Mouse (Mus musculus) splenic B cell, adult 2 months (primary cell): ENCODE results near the gene Tor2a.
A peak's percentile ranks its signal among the peaks of the same experiment; 100 is the strongest.

Experiments used
- DNase-seq: peaks from one replicate; pipeline ENCODE4 v3.0.0-alpha.2; 2011; ENCODE audit warnings: low read depth, low spot score
- H3K27me3 ChIP-seq: 2 replicates; pipeline ENCODE4 v1.6.1; 2012; ENCODE audit warnings: mild to moderate bottlenecking, low read length, moderate library complexity, mixed read lengths; ENCODE audit not compliant: control insufficient read depth, poor library complexity, insufficient read depth, severe bottlenecking
- H3K36me3 ChIP-seq: 2 replicates; pipeline ENCODE4 v1.6.1; 2012; ENCODE audit warnings: mild to moderate bottlenecking, low read length, moderate library complexity, mixed read lengths; ENCODE audit not compliant: control insufficient read depth, poor library complexity, insufficient read depth, severe bottlenecking

Gene Tor2a

DNA sequence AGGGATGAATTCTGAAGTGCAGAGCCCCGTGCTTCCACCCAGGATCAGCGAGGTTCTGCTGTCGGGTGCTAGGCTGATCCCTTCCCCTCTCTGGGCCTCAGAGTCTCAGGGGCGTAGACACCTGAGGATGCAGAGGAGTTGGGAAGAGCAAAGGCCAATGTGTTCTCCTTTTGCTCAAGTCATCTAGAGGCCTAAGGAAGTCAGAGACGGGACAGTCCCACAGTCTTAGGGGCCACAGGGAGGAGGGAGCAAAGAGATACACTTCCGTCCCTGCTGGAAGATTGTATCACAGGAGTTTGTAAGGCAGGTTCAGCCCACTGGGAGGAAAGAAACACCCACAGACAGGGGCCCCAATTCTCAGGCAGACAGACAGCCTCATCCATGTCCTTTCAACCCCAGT lies 35.0 kb upstream of the Tor2a start:
- peak; percentile 37 for DNase-seq
- Histone ChIP-seq H3K27me3 (no peaks in the 10 kb centered on the region), H3K36me3 (peaks cover 7% of the 10 kb centered on the region)

GRCm38 (mm10) chr2:32722581-32722980 lies 34.5 kb upstream of the Tor2a start:
- peak; percentile 33 for DNase-seq
- peaks cover 7% of the 10 kb centered on the region for H3K36me3 ChIP-seq
- H3K27me3 ChIP-seq = no peaks in the 10 kb centered on the region

- DNase-seq = no peak
- H3K36me3 ChIP-seq = peaks cover 7% of the 10 kb centered on the region
These were observed 32.9 kb upstream of the Tor2a start for GRCm38 (mm10) chr2:32724149-32724548.

GRCm38 (mm10) chr2:32724832-32725790 lies 31.9 kb upstream of the Tor2a start:
- no peaks in the 10 kb centered on the region for H3K27me3 ChIP-seq
- no peak for DNase-seq
- H3K36me3 ChIP-seq = peaks cover 11% of the 10 kb centered on the region

More at GRCm38 (mm10) chr2:32724149-32724548, 32.9 kb upstream of the Tor2a start:
- no peaks in the 10 kb centered on the region for H3K27me3 ChIP-seq

GRCm38 (mm10) chr2:32727435-32727834 lies 29.6 kb upstream of the Tor2a start:
- Histone ChIP-seq H3K36me3 (peaks cover 11% of the 10 kb centered on the region), H3K27me3 (no peaks in the 10 kb centered on the region)
- peak; percentile 92 for DNase-seq

DNA sequence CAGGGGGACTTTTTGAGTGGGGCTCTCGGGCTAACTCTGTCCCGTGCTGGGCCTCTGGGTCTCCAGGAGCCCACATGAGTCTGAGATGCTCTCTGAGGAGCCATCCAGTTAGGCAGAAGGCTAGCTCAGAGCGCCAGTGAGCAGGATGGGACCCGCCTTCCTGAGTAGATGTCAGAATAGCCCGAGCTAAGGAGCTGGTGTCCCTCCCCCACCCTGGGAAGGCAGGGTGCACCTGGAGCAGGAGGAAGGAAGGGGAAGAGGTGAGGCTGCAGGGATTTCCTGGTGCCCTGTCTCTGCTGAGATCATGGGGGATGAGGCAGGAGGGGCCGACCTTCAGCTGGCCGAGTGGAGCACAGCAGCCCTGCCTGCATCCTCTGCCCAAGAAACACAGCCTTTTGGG lies 28.6 kb upstream of the Tor2a start:
- no peak for DNase-seq
- no peaks in the 10 kb centered on the region for H3K27me3 ChIP-seq
- peaks cover 11% of the 10 kb centered on the region for H3K36me3 ChIP-seq

- H3K27me3 ChIP-seq = no peaks in the 10 kb centered on the region
- no peak for DNase-seq
- peaks cover 10% of the 10 kb centered on the region for H3K36me3 ChIP-seq
These were observed 27.5 kb upstream of the Tor2a start for GRCm38 (mm10) chr2:32729547-32729946.

DNA sequence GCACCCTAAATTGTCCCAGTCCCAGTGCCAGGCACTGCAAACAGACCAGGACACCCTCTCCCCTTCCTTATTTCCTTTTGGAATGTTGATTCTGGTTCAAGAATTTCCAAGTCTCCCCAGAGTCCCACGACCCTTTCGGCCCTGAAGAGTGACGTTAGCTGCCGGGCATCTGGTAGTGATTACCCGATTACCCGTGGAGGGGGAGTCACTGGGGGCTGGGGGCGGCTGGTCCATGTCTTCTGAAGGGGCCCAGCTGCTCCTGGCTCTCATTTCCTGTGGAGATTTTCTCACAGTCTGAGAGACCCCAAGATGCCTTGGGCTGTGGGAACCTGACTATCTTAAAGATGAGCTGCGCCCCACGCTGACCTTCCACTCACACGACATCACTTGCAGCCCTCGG lies 26.2 kb upstream of the Tor2a start:
- DNase-seq = no peak

DNA sequence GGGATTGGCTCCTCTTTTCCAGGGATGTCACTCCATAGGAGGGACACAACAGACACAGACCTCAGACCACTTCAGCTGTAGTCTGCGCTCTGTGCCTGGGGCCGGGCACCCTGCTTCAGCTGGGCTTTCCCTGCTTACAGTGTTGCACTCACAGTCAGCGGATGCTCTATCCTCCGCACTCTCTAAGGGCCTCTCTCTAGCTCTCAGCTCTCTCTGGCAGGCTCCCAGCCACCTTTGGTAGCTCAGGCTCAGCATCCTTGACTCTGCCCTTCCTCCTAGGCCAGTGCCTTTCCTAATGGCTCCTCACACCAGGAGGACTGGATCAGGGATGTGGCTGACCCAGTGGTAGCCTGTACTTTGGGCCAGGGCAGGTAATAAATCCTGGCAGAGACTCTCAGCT lies 25.1 kb upstream of the Tor2a start:
- H3K27me3 ChIP-seq = no peaks in the 10 kb centered on the region
- H3K36me3 ChIP-seq = peaks cover 5% of the 10 kb centered on the region
- no peak for DNase-seq

More for the DNA sequence above, 26.2 kb upstream of the Tor2a start:
- Histone ChIP-seq H3K27me3 (no peaks in the 10 kb centered on the region), H3K36me3 (peaks cover 8% of the 10 kb centered on the region)

DNA sequence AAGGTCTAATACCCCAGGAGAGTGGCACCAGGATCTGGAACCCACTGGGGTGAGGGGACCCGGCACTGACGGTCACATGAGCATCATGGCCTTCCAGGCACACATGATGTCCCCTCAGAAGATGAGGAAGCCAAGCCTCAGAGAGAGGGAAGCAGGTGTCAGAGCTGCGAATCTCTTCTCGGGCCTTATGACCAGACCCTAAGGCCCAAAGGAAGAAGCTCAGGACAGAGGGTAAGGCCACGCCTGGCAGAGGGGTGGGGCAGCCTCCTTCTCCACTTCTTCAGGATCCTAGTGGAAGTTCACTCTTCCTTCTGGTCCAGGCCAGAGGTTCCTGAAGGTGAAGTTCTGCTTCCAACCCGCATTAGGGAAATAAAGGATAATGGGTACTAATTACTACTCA lies 24.3 kb upstream of the Tor2a start:
- H3K36me3 ChIP-seq = peaks cover 6% of the 10 kb centered on the region
- no peaks in the 10 kb centered on the region for H3K27me3 ChIP-seq
- DNase-seq = no peak

- Histone ChIP-seq H3K27me3 (no peaks in the 10 kb centered on the region), H3K36me3 (peaks cover 5% of the 10 kb centered on the region)
- DNase-seq = no peak
These were observed 22.6 kb upstream of the Tor2a start for GRCm38 (mm10) chr2:32734480-32734879.

DNA sequence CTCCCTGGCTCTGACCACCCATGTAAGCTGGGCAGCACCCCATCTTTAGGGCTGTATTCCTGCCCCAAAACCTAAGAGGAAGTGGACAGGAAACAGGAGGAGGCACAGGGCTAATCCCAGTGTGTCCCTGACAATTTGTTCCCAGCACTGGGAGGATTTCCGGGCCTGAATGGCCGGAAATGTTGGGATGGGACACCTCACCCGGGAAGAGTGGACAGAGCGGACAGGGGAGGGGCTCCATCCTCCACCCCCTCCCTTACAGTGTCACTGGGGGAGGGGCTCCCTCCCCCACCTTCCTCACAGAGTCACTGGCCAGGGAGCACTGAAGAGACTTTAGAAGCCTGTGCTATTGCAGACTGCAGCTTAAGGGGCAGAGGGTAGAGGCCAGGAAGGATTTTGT lies 22.1 kb upstream of the Tor2a start:
- Histone ChIP-seq H3K36me3 (peaks cover 1% of the 10 kb centered on the region), H3K27me3 (no peaks in the 10 kb centered on the region)
- no peak for DNase-seq

GRCm38 (mm10) chr2:32736306-32736829 lies 20.7 kb upstream of the Tor2a start:
- DNase-seq = no peak
- Histone ChIP-seq H3K36me3 (peaks cover 3% of the 10 kb centered on the region), H3K27me3 (no peaks in the 10 kb centered on the region)

DNA sequence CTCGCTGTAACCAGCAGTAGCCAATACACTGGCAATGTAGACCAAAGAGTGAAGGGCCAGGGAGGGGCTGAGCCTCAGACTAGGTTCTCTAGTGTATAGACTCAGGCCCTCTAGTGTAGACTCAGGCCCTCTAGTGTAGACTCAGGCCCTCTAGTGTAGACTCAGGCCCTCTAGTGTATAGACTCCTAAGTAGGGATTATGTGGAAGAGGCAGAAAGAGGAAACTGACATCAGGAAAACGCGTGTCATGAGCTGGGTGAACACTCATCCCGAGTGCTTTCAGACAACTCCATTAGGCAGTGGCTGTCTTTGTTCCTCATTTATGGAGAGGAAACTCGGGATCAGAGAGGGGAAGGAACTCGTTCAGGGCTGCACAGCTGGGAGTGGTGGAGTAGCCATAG lies 20.0 kb upstream of the Tor2a start:
- DNase-seq = no peak
- peaks cover 4% of the 10 kb centered on the region for H3K36me3 ChIP-seq
- no peaks in the 10 kb centered on the region for H3K27me3 ChIP-seq

DNA sequence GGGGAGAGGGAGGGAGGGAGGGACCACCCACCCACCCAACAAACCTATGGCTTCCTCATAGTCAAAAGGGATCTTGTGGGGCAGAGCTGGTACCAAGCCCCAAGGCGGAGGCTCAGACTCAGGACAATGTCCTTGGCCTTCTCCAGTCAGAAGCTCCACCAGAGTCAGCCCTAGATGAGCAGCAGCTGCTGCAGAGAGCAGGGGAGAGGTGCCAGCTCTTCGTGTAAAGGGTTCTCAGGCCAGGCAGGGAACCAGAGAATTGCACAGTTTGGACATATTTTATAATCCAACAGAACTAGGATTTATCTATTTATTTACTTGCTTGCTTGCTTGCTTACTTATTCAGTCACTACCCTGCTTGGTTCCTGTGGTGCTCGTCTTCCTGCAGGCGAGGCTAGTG lies 17.7 kb upstream of the Tor2a start:
- DNase-seq = no peak
- no peaks in the 10 kb centered on the region for H3K27me3 ChIP-seq
- peaks cover 8% of the 10 kb centered on the region for H3K36me3 ChIP-seq
